Mouse (Mus musculus) ES-E14 (cell line): ENCODE measurements around the gene Gins1. TPM values are rescaled to one million over a fixed set of nuclear protein-coding genes. Genes with fewer than 3 reads are reported as not detected.

Source experiments
- DNase-seq: peaks from one replicate; pipeline ENCODE4 v3.0.0-alpha.2; 2013; ENCODE audit warnings: low read depth, low spot score
- H3K27ac ChIP-seq: 2 replicates; pipeline ENCODE4 v1.5.1; 2012; ENCODE audit warnings: low read depth, mild to moderate bottlenecking, low read length, moderate library complexity, mixed read lengths; ENCODE audit not compliant: poor library complexity, insufficient read depth, severe bottlenecking
- H3K36me3 ChIP-seq: 2 replicates; pipeline ENCODE4 v1.6.1; 2012; ENCODE audit warnings: mild to moderate bottlenecking, low read length, moderate library complexity, mixed read lengths; ENCODE audit not compliant: control insufficient read depth, poor library complexity, insufficient read depth, severe bottlenecking
- H3K4me1 ChIP-seq, 2 experiments: fragments of 150-350 bp in 1 of 2; sonication (generic) in 1 of 2; 2 replicates each; pipeline ENCODE4 v1.6.1; 2012; ENCODE audit warnings: low read length in 2 of 2, mild to moderate bottlenecking in 1 of 2, mixed read lengths in 1 of 2; ENCODE audit not compliant: control insufficient read depth in 2 of 2, insufficient read depth in 2 of 2, poor library complexity in 1 of 2
- H3K4me3 ChIP-seq, 2 experiments: fragments of 150-350 bp in 1 of 2; sonication (generic) in 1 of 2; 2 replicates each; pipeline ENCODE4 v1.5.1; 2012; ENCODE audit warnings: low read length in 2 of 2, low read depth in 1 of 2, mild to moderate bottlenecking in 1 of 2, mixed read lengths in 1 of 2; ENCODE audit not compliant: insufficient read depth in 1 of 2, poor library complexity in 1 of 2, severe bottlenecking in 1 of 2
- H3K9ac ChIP-seq: 2 replicates; pipeline ENCODE4 v1.6.1; 2012; ENCODE audit warnings: low read depth, mild to moderate bottlenecking, low read length, mixed read lengths; ENCODE audit not compliant: poor library complexity, insufficient read depth, severe bottlenecking
- H3K9me3 ChIP-seq: fragments of 150-350 bp; sonication (generic); 2 replicates; pipeline ENCODE4 v1.6.1; 2012; ENCODE audit warnings: low read depth, mild to moderate bottlenecking, low read length; ENCODE audit not compliant: control insufficient read depth, insufficient read depth
- CHD2 ChIP-seq: IDR thresholded peaks from 2 replicates; pipeline ENCODE4 v1.6.1; 2014; ENCODE audit warnings: mild to moderate bottlenecking, low read depth, low read length, inconsistent platforms
- HCFC1 ChIP-seq: IDR thresholded peaks from 2 replicates; pipeline ENCODE4 v1.6.1; 2012; ENCODE audit warnings: low read length, inconsistent platforms, borderline replicate concordance; ENCODE audit not compliant: insufficient read depth
- MAFK ChIP-seq: IDR thresholded peaks from 2 replicates; pipeline ENCODE4 v1.6.1; 2014; ENCODE audit warnings: mild to moderate bottlenecking, low read depth, low read length, inconsistent platforms; ENCODE audit not compliant: insufficient read depth
- ZC3H11A ChIP-seq: IDR thresholded peaks from 2 replicates; pipeline ENCODE4 v1.6.1; 2012; ENCODE audit warnings: low read depth, mild to moderate bottlenecking, inconsistent platforms, low read length, borderline replicate concordance
- ZNF384 ChIP-seq: IDR thresholded peaks from 2 replicates; pipeline ENCODE4 v1.6.1; 2012; ENCODE audit warnings: low read depth, low read length, inconsistent platforms
- in situ Hi-C, 2 experiments: fragments of 600-800 bp; cut with MboI; formaldehyde crosslinking; loops; one replicate each; pipeline ENCODE4 v1.15.1; 2025; ENCODE audit warnings: low sequenced_read_pairs in 2 of 2, inconsistent platforms in 1 of 2; ENCODE audit not compliant: unreplicated experiment in 2 of 2
- total RNA-seq: library from RNA; depleted of rRNA; stranded (reverse); fragments of 300-350 nt; gene quantifications from 2 replicates; pipeline ENCODE4 v1.2.3, GENCODE M21; 2012; rRNA removed

The Gins1 gene
- total RNA-seq: 40.1 and 45.6 TPM in 2 replicates

DNA sequence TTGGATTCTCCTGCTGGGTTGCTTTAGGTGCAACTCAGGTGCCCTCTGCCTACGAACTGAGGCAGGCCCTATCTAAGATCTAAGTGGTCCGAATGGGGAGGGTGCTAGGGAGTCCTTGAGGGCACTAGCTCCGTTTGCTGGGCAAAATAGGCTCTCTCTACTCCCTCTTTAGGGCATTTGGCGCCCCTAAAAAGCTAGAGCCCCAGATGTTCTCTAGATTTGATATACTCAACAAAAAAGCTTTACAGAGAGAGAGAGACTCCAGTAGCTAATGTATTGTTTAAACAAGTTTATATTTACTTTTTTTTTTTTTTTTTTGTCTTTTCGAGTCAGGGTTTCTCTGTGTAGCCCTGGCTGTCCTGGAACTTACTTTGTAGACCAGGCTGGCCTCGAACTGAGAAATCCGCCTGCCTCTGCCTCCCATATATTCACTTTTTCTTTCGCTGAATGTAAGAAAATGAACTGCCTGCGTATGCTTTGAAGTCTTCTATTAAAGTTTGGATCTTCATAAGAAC, at the start of gene Gins1:
Gins1 (plus strand) TSS at position 465 of the 515 bp plus-strand sequence.
- TF ChIP-seq ZNF384 (no peak), MAFK (no peak), HCFC1 (no peak), CHD2 (no peak), ZC3H11A (no peak)
- H3K4me3 ChIP-seq: peak within 1 kb of the TSS; percentile 74 to 92
- no peak for DNase-seq
- H3K27ac ChIP-seq: peak within 1 kb of the TSS; percentile 45; the same call in 1 of the 2 replicates
- peaks cover 3% of the 10 kb centered on the region; the same call in 1 of the 2 replicates for H3K36me3 ChIP-seq
- no peaks in the 10 kb centered on the region for H3K9me3 ChIP-seq
- H3K4me1 ChIP-seq: no peaks in the 10 kb centered on the region; a peak in 1 of 4 replicates
- peak within 1 kb of the TSS; percentile 91 for H3K9ac ChIP-seq
- in situ Hi-C loops: no loop called here

DNA sequence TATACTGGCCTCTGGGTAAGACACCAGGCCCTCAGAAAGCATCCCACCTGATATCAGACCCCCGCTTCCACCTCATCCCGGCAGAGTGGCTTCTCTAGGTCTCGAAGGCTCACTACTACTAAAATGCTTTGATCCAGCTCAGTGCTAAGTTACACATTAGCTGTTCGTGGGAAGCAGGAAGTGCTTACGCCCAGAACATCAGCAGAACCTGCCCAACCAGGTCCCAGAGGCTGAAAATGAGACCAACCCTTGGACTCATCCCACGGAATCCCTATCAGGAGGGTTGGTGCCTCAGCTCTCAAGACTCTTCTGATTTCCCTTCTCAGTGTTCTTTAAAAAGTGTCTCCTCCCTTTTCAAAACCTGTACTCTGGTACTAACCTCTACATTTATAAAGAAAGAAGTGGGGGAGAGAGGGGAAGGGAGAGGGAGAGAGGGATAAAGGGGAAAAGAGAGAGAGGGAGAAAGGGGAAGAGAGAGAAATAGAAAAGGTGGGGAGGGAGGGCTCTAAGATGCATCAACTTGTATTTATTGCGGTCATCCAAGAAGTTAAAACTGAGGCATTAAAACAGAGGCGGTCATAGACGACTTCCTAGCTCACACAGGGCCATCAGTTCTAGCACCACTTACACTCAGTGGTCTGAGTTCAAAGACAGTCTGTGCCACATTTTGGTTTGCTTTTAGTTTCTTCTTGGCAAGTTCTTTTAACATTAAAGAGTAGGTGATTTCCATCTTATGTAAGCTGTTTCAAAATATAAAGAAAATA, 46.3 kb upstream of the Gins1 start:
- in situ Hi-C loops: no loop called here
- no peaks in the 10 kb centered on the region for H3K4me1 ChIP-seq
- no peak overlapping the region for H3K27ac ChIP-seq
- no peaks in the 10 kb centered on the region for H3K36me3 ChIP-seq
- H3K9me3 ChIP-seq: no peaks in the 10 kb centered on the region
- no peak for DNase-seq
- H3K4me3 ChIP-seq: no peak overlapping the region
- no peak for TF ChIP-seq ZNF384
- TF ChIP-seq HCFC1: no peak
- no peak for TF ChIP-seq CHD2
- TF ChIP-seq ZC3H11A: no peak
- TF ChIP-seq MAFK: no peak
- no peak overlapping the region for H3K9ac ChIP-seq

DNA sequence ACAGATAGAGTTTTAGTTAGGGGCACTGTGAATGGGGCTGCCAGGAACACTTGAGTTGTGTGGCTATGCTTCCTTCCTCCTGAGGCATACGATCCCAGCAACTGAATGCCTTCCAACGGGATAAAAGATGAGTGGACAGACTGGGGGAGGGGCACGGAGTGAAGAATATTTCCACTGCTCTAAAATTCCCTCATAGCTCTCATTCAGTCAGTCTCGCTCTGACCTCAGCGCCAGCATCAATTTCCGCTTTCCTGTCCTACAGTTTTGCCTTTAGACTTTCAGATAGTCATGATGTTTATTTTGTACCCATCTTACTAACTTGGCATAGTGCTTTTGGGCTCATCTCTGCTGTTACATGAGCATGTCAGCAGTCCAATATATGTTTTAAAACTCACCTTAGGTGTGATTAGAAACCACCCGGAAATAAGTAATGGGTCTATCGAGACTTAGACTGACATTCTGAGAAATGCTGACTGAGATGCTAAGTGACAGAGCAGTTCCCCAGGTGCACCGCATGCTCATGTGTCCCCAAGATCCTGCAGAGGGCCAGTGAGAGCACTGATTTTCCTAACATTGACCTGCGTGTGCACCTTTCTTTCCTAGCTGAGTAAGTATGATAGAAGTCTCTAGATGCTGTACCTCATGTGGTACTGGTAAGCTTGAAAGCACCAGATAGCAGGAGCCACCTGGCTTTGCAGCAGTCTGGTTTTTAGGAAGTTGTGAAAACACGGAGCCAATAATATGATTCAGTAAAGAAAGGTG, 45.3 kb upstream of the Gins1 start:
- no peaks in the 10 kb centered on the region for H3K9me3 ChIP-seq
- H3K36me3 ChIP-seq: no peaks in the 10 kb centered on the region
- no peak overlapping the region for H3K9ac ChIP-seq
- in situ Hi-C loops: no loop called here
- no peak for TF ChIP-seq ZNF384
- no peak for TF ChIP-seq HCFC1
- no peak for TF ChIP-seq MAFK
- no peak for TF ChIP-seq CHD2
- no peak for TF ChIP-seq ZC3H11A
- no peak overlapping the region for H3K4me3 ChIP-seq
- H3K27ac ChIP-seq: no peak overlapping the region
- no peak for DNase-seq
- no peaks in the 10 kb centered on the region for H3K4me1 ChIP-seq

DNA sequence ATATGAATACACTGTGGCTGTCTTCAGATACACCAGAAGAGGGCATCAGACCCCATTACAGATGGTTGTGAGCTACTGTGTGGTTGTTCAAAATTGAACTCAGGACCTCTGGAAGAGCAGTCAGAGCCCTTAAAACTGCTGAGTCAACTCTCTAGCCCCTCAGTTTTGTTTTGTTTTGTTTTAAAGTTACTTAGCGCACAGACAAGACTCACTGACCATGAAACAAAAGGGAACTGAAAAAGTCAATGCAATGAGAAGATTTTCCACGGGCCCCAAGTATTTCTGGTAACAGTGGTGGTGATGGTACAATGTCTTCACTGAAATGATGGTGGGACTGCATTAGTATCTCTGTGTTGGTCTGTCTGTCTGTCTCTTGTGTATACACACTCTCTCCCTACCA, 44.1 kb upstream of the Gins1 start:
- Histone ChIP-seq H3K36me3 (no peaks in the 10 kb centered on the region), H3K4me1 (no peaks in the 10 kb centered on the region), H3K4me3 (no peak overlapping the region), H3K27ac (no peak overlapping the region), H3K9me3 (no peaks in the 10 kb centered on the region), H3K9ac (no peak overlapping the region)
- DNase-seq: no peak
- TF ChIP-seq MAFK (peak; percentile 62), ZC3H11A (no peak)
- in situ Hi-C loops: no loop called here
